Mouse (Mus musculus) cerebellum, postnatal 4 days (tissue): ENCODE measurements at regions not wholly inside any gene's neighbourhood (a gene's known extent, or its start where the extent isn't known, plus 50 kb on each side); places are given as distances from the start of the nearest gene placed in this dataset.

Source experiments
- DNase-seq, 2 experiments: peaks; one replicate each; pipeline ENCODE4 v3.0.0; 2022; ENCODE audit warnings: low spot score in 2 of 2, mixed read lengths in 1 of 2

- no peak for DNase-seq
Measured at GRCm38 (mm10) chr1:183962486-183962885, 50.6 kb upstream of the Dusp10 start.

- DNase-seq: no peak
Measured at GRCm38 (mm10) chr1:183963286-183963685, 49.8 kb upstream of the Dusp10 start.
